Mouse (Mus musculus): ENCODE results near the gene Six3. TPM values are rescaled to one million over a fixed set of nuclear protein-coding genes. Genes with fewer than 3 reads are reported as not detected.

Gene Six3
- polyA plus RNA-seq, 1 experiment from 2014 or later: 0.07 TPM

GRCm38 (mm10) chr17:85612526-85613265 lies 712 bp upstream of the Six3 start:
- no peak for DNase-seq (ENCODE audit: low spot score)

- DNase-seq (ENCODE audit: low spot score): no peak
Observed at GRCm38 (mm10) chr17:85614011-85614721, 758 bp downstream of the Six3 start.

GRCm38 (mm10) chr17:85614722-85615331 lies 1.4 kb downstream of the Six3 start:
- DNase-seq (ENCODE audit: low spot score): no peak

- DNase-seq (ENCODE audit: low spot score): no peak
Observed at GRCm38 (mm10) chr17:85615586-85615985, 2.2 kb downstream of the Six3 start.

- no peak for DNase-seq (ENCODE audit: low spot score)
Observed at GRCm38 (mm10) chr17:85616526-85617500, 3.4 kb downstream of the Six3 start.

- no peak for DNase-seq (ENCODE audit: low spot score)
Observed at GRCm38 (mm10) chr17:85617566-85618358, 4.4 kb downstream of the Six3 start.

- no peak for DNase-seq (ENCODE audit: low spot score)
Observed at GRCm38 (mm10) chr17:85618359-85619112, 5.1 kb downstream of the Six3 start.

GRCm38 (mm10) chr17:85619113-85620085 lies 6.0 kb downstream of the Six3 start:
- no peak for DNase-seq (ENCODE audit: low spot score)

GRCm38 (mm10) chr17:85620086-85620481 lies 6.7 kb downstream of the Six3 start:
- no peak for DNase-seq (ENCODE audit: low spot score)

- no peak for DNase-seq (ENCODE audit: low spot score)
Observed at GRCm38 (mm10) chr17:85620680-85621504, 7.5 kb downstream of the Six3 start.

GRCm38 (mm10) chr17:85621505-85622310 lies 8.3 kb downstream of the Six3 start:
- DNase-seq (ENCODE audit: low spot score): no peak

- no peak for DNase-seq (ENCODE audit: low spot score)
Observed at GRCm38 (mm10) chr17:85622493-85623157, 9.2 kb downstream of the Six3 start.

GRCm38 (mm10) chr17:85623161-85624050 lies 10.0 kb downstream of the Six3 start:
- DNase-seq (ENCODE audit: low spot score): no peak

- no peak for DNase-seq (ENCODE audit: low spot score)
Observed at GRCm38 (mm10) chr17:85624051-85624420, 10.6 kb downstream of the Six3 start.
